Mouse (Mus musculus) liver, embryonic 13.5 days (tissue): ENCODE results near the gene Mcf2l. TPM values are rescaled to one million over a fixed set of nuclear protein-coding genes. Genes with fewer than 3 reads are reported as not detected.

Experiments
- ATAC-seq: fragments of 200-750 bp; cut with Nextera tagmentation; 2 replicates; pipeline ENCODE4 v1.8.0; 2017; ENCODE audit warnings: low read depth, mild to moderate bottlenecking, moderate number of reproducible peaks, moderate library complexity
- DNase-seq: peaks from one replicate; pipeline ENCODE4 v3.0.0; 2022
- H3K27ac ChIP-seq: fragments of 300-500 bp; sonication (generic); 2 replicates; pipeline ENCODE4 v1.5.1; 2015; ENCODE audit warnings: moderate library complexity, mild to moderate bottlenecking, inconsistent platforms
- H3K27me3 ChIP-seq: fragments of 300-500 bp; sonication (generic); 2 replicates; pipeline ENCODE4 v1.6.1; 2015; ENCODE audit warnings: mild to moderate bottlenecking, inconsistent platforms
- H3K36me3 ChIP-seq: fragments of 300-500 bp; sonication (generic); 2 replicates; pipeline ENCODE4 v1.6.1; 2015; ENCODE audit warnings: mild to moderate bottlenecking, inconsistent platforms
- H3K4me1 ChIP-seq: fragments of 300-500 bp; sonication (generic); replicated peaks from 2 replicates; pipeline ENCODE4 v1.6.1; 2015; ENCODE audit warnings: inconsistent platforms
- H3K4me2 ChIP-seq: fragments of 300-500 bp; sonication (generic); 2 replicates; pipeline ENCODE4 v1.6.1; 2015; ENCODE audit warnings: inconsistent platforms, mild to moderate bottlenecking, moderate library complexity
- H3K4me3 ChIP-seq: fragments of 300-500 bp; sonication (generic); replicated peaks from 2 replicates; pipeline ENCODE4 v1.5.1; 2015; ENCODE audit warnings: mild to moderate bottlenecking, inconsistent platforms
- H3K9ac ChIP-seq: fragments of 300-500 bp; sonication (generic); 2 replicates; pipeline ENCODE4 v1.6.1; 2015; ENCODE audit warnings: mild to moderate bottlenecking, inconsistent platforms
- H3K9me3 ChIP-seq: fragments of 300-500 bp; sonication (generic); replicated peaks from 2 replicates; pipeline ENCODE4 v1.6.1; 2016; ENCODE audit warnings: inconsistent platforms
- WGBS: fragments of 180-500 bp; shearing (Covaris S2); methylation state at CpG from one replicate; pipeline ENCODE4 v1.1.7; 2015; ENCODE audit not compliant: insufficient replicate concordance; 5-methylcytosine and 5-hydroxymethylcytosine counted together
- polyA plus RNA-seq: library from polyadenylated mRNA; unstranded; fragments of >200 nt; fragmentation: Nextera tagmentation; extraction: Ambion mirVana; gene quantifications from 2 replicates; pipeline ENCODE4 v1.2.1, GENCODE M21; 2015

Mcf2l gene
- polyA plus RNA-seq, 1 experiment from 2014 or later, result 0.89 TPM

DNA sequence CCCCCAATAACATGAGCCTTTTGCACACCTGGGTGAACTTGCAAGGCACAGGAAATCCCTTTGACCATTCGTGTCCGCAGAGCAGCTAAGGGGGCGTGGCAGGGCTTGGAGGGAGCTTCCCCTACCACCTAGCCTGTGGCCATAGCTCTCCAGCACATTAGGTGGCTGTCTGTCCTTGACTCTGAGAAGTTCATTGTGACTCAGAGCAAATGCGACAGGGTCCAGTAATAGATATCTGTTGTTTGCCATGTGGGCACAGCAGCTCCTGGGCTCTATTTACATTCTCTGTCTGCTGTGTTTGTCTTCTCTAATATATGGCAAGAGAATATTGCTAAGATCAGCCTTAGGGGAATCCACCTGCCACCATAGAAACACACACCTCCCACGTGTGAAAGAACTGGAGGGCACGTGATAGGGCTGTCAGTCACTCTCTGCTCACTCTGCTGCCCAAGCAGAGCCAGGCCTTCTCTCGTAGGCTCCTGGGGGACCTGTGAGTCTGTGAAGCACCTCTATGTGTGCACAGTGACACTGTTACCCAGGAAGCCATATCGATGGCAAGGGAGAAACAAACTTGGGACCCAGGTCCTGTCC is 60.9 kb downstream of the Mcf2l start:
- 48% methylated on average over 8 of the region's 8 CpGs for WGBS
- H3K4me1 ChIP-seq, result peaks cover 3% of the 10 kb centered on the region; the same call in 1 of the 2 replicates
- ATAC-seq, result no peak

DNA sequence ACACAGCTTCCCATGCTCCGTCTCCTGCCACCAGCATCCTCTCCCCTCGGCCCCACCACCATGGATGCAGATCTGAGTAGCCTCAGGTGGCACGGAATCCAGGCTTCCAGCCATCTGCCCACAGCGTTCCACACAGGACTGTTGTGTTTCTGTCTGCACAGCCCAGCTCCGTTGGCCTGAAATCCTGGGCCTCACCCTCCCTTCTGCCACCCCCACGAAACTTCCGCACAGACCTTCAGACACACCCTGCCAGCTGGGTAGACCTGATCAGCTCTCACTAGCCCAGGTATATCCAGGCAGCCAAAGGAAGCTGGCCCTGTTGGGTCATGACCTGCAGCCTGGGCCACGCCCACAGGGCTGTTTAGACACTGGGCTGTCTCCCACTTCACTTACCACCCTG is 66.9 kb downstream of the Mcf2l start:
- Histone ChIP-seq H3K4me1 (no peaks in the 10 kb centered on the region), H3K27me3 (peaks cover 3% of the 10 kb centered on the region; the same call in 1 of the 2 replicates), H3K4me2 (no peak overlapping the region), H3K9ac (no peak overlapping the region), H3K36me3 (no peaks in the 10 kb centered on the region), H3K27ac (no peak overlapping the region), H3K4me3 (no peak overlapping the region), H3K9me3 (no peaks in the 10 kb centered on the region)
- no peak for DNase-seq
- ATAC-seq, result no peak
- WGBS, result 61% methylated on average over 8 of the region's 8 CpGs

More for the DNA sequence above, 60.9 kb downstream of the Mcf2l start:
- H3K36me3 ChIP-seq, result no peaks in the 10 kb centered on the region
- H3K4me3 ChIP-seq, result no peak overlapping the region
- H3K27ac ChIP-seq, result no peak overlapping the region
- peaks cover 6% of the 10 kb centered on the region; the same call in 1 of the 2 replicates for H3K27me3 ChIP-seq
- H3K4me2 ChIP-seq, result no peak overlapping the region
- H3K9ac ChIP-seq, result no peak overlapping the region
- no peaks in the 10 kb centered on the region for H3K9me3 ChIP-seq
- DNase-seq, result no peak

DNA sequence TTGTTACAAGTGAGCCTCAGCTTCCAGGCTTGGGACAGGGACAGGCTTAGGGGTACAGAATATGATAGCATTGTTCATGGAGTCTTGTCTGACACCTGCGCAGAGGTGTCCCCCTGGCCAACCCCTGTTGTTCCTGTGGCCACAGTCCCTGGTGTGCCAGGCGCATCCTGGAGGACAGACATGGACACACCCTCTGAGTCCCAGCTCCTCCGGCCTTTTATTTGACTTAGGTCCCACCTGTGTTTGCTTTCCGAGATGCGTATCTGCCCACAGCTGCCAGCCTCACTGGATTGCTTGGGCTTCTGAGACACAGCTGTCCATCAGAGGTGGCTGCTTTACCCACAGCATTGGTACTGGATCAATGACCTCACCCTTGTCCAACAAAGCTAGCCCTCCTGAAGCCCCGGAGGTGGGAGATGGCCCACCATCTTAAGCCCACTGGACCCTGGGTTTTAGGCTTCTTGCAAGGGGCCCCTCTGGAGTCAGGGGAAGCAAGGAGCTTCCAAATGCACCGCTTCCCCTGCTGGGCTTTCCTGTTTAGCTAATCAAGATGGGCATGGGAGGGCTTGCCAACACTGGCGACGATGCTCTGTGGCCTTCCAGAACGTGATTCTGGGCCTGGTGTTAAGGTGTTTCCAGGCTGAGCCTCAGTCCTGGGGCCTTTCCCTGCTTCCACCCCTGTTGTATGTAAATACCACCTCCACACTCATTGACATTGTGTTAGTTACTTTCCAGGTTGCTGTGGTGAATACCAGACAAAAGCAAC is 67.7 kb downstream of the Mcf2l start:
- Histone ChIP-seq H3K4me1 (no peaks in the 10 kb centered on the region), H3K36me3 (no peaks in the 10 kb centered on the region), H3K27me3 (peaks cover 3% of the 10 kb centered on the region; the same call in 1 of the 2 replicates), H3K9ac (no peak overlapping the region), H3K4me2 (no peak overlapping the region), H3K9me3 (no peaks in the 10 kb centered on the region), H3K27ac (no peak overlapping the region), H3K4me3 (no peak overlapping the region)
- ATAC-seq (no peak), DNase-seq (no peak)
- 58% methylated on average over 10 of the region's 10 CpGs for WGBS

DNA sequence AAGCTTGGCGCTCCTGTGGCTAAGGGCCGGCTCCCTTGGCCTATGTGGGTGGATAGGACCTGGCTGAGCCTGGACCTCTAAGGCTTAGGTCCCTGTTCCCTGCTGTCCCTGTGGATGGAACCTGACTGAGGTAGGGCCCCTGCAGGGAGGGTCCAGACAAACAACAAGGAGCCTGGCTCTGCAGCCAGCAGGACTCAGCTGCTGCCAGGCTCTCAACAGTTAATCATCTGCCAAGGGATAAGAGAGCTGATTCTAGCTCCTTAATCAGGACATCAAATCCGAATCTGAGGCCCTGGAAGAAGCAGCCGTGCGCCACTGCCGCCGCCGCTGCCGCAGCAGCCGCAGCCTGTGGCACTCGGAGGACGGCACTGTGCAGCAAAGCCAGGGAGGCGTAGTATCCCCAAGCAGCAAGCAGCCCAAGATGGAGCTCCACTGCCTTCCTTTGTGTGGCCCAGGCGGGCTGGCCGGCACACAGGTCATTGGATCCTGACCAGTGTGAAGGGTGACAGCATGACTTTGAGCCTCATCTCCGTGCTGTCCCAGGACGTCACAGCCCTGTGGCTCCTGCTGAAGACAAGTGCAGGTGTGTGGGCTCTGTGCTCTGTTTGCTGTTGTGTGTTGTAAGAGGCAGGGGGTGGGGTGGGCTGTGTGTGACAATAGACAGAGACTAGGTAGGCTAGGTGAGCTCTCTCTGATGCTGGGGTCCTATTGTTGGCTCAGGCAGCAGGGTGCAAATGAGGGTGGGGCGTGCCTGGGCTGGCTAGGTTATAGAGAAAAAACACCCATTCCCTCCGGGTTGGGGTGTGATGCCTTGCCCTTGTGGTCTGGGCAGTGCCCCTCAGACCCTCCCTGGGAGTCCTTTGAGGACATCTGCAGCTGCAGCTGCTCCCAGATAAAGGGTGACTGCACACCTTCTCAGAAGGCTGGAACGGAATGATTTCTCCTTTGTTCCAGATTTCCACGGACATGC is 74.3 kb downstream of the Mcf2l start:
- H3K27ac ChIP-seq, result no peak overlapping the region
- ATAC-seq (no peak), DNase-seq (no peak)
- no peaks in the 10 kb centered on the region for H3K9me3 ChIP-seq
- H3K4me1 ChIP-seq, result no peaks in the 10 kb centered on the region
- H3K9ac ChIP-seq, result no peak overlapping the region
- H3K36me3 ChIP-seq, result no peaks in the 10 kb centered on the region
- 0 out of 2 replicates have a peak overlapping the region, but pooled peaks have one; percentile 6 for H3K4me2 ChIP-seq
- H3K4me3 ChIP-seq, result no peak overlapping the region
- 26% methylated on average over 21 of the region's 21 CpGs for WGBS
- H3K27me3 ChIP-seq, result peaks cover 22% of the 10 kb centered on the region

DNA sequence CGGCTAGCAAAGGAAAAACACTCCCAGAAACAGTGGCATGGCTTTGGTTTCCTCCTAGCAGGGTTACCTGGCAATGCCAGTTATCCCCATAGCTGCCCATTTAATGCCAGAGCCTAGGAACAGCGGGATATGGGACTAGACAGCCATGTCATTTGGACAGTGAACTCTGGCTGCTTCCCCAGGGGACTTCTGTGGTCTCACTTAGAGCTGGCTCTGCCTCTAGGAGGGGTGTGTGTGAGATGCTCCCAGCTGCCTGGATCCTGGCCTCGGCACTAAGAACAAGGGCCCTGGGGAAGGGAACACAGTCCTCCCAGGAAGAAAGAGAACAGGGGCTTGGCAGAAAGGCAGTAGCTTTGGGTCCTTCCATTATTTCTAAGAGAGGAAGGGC is 75.0 kb downstream of the Mcf2l start:
- H3K4me1 ChIP-seq, result no peaks in the 10 kb centered on the region
- H3K4me3 ChIP-seq, result no peak overlapping the region
- peaks cover 22% of the 10 kb centered on the region for H3K27me3 ChIP-seq
- H3K27ac ChIP-seq, result no peak overlapping the region
- DNase-seq (no peak), ATAC-seq (no peak)
- H3K36me3 ChIP-seq, result no peaks in the 10 kb centered on the region
- 0 out of 2 replicates have a peak overlapping the region, but pooled peaks have one; percentile 6 for H3K4me2 ChIP-seq
- no peak overlapping the region for H3K9ac ChIP-seq
- 47% methylated on average over 3 of the region's 3 CpGs for WGBS
- no peaks in the 10 kb centered on the region for H3K9me3 ChIP-seq

DNA sequence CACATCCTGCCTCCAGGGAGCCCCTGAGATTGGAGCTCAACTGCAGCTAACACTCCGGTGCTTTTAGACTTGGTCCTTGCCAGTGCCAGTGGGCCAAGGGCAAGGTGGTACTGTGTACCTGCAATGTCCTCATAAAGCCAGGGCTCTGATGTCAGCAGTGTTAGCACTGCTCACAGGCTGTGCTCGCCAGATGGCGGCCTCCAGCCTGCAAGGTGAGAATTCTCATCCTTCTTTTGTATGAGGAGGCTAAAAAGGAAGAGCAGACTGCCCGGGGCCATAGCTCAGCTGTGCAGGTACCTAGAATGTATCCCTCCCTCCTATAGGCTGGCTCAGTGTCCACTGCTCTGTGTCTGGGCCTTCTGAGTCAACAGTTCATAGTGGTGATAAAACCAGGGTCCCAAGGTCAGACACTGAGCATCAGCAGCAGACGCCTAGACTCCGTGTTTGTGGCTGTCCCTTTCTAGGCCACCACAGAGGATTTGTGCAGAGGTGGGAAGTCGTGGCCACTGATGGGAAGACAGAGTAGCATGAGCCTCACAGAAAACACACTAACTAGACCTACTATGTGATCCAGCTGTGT is 77.5 kb downstream of the Mcf2l start:
- no peaks in the 10 kb centered on the region for H3K36me3 ChIP-seq
- no peak overlapping the region for H3K4me2 ChIP-seq
- no peak overlapping the region for H3K4me3 ChIP-seq
- no peak overlapping the region for H3K9ac ChIP-seq
- H3K27ac ChIP-seq, result no peak overlapping the region
- H3K9me3 ChIP-seq, result no peaks in the 10 kb centered on the region
- WGBS, result 48% methylated on average over 7 of the region's 7 CpGs
- ATAC-seq (no peak), DNase-seq (no peak)
- H3K4me1 ChIP-seq, result no peaks in the 10 kb centered on the region
- H3K27me3 ChIP-seq, result peaks cover 22% of the 10 kb centered on the region

DNA sequence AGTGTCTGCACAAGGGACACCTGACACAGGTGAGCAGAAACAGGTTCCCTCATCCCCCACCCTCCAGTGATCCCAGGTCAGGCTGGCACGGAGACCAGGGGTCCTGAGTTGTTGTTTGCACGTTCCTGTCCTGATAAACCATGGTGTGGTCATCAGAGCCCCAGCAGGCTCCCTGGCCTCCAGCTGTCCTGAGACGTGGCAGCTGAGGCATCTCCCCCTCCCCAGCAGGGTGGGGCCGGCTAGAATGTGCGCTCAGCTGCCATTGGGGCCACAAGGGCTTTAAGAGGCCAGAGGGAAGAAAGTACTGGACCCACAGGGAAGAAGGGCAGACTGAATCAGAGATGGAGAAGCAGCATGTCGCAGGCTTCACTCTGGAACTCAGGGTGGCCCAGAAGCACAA is 79.1 kb downstream of the Mcf2l start:
- Histone ChIP-seq H3K4me2 (no peak overlapping the region), H3K4me3 (no peak overlapping the region), H3K27ac (no peak overlapping the region), H3K27me3 (peaks cover 13% of the 10 kb centered on the region), H3K36me3 (no peaks in the 10 kb centered on the region), H3K9me3 (no peaks in the 10 kb centered on the region), H3K9ac (no peak overlapping the region), H3K4me1 (no peaks in the 10 kb centered on the region)
- 49% methylated on average over 6 of the region's 6 CpGs for whole genome bisulfite sequencing
- ATAC-seq (no peak), DNase-seq (no peak)

DNA sequence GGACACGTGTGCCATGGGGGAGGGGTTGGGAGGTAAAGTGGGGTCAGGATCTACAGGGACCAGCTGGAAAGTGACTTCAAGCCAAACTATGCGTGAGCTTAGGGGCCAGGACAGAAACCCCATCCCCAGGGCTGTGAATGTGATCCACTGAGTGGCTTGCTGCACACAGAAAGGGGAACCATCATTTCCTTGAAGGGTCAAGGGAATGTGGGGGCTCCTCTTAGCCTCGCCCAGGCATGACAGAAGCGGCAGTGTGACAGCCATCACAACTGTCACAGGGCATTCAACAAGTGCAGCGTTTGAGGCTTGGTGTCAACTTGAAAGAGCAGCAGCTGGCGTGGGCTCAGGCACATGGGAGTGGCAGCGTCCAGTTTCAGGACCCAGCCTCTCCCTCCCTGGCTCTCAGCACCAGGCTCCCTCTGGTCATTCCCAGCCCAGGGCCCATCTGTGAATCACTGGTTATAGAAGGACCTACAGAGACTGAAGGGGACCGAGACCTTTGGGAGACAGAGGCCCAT is 81.8 kb downstream of the Mcf2l start:
- Histone ChIP-seq H3K4me2 (no peak overlapping the region), H3K9ac (no peak overlapping the region), H3K27me3 (no peaks in the 10 kb centered on the region; the same call in 1 of the 2 replicates), H3K4me3 (no peak overlapping the region), H3K4me1 (no peaks in the 10 kb centered on the region), H3K36me3 (no peaks in the 10 kb centered on the region), H3K27ac (no peak overlapping the region), H3K9me3 (no peaks in the 10 kb centered on the region)
- no peak for ATAC-seq
- no peak for DNase-seq
- WGBS, result 43% methylated on average over 8 of the region's 8 CpGs

DNA sequence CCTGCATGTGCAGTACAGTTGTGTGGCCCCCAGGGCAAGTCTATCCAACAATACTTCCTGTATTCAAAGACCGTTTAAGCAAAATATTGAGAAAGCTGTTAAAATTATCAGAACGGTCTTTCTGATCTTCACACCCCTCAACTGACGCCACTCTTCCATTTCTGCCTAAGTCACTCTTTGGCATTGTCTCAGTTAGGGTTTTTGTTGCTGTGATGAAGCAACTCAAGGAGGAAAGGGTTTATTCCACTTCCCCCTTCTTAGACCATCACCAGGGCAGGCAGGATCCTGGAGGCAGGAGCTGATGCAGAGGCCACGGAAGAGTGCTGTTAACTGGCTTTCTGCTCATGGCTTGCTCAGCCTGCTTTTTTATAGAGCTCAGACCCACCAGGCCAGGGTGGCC is 82.3 kb downstream of the Mcf2l start:
- Histone ChIP-seq H3K9me3 (no peaks in the 10 kb centered on the region), H3K4me1 (no peaks in the 10 kb centered on the region), H3K27me3 (no peaks in the 10 kb centered on the region), H3K36me3 (no peaks in the 10 kb centered on the region), H3K27ac (no peak overlapping the region), H3K4me3 (no peak overlapping the region), H3K4me2 (no peak overlapping the region), H3K9ac (no peak overlapping the region)
- WGBS, result 51% methylated on average over 4 of the region's 4 CpGs
- ATAC-seq, result no peak
- DNase-seq, result no peak

DNA sequence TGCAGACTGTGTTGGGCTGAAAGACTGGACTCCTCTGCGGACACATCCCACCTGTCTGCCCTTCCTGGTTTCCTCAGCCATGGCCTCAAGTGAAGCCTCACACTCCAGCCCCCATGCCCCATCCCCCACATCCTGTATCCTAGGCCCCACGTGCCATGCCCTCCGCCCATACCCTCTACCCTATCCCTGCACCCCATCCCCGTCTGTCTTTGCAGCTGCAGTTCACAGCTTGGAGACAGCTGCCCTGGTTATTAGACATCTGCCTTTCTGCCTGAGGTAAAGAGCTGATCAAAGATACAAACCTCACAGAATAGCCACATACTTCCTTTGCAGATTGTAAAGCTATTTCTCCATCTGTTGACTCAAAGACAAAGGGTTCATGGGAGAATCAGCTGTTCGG is 83.3 kb downstream of the Mcf2l start:
- no peak for DNase-seq
- H3K36me3 ChIP-seq, result no peaks in the 10 kb centered on the region
- H3K9me3 ChIP-seq, result no peaks in the 10 kb centered on the region
- WGBS, result 48% methylated on average over 5 of the region's 5 CpGs
- H3K4me1 ChIP-seq, result no peaks in the 10 kb centered on the region
- H3K9ac ChIP-seq, result no peak overlapping the region
- no peak overlapping the region for H3K4me2 ChIP-seq
- H3K27me3 ChIP-seq, result no peaks in the 10 kb centered on the region
- no peak overlapping the region for H3K4me3 ChIP-seq
- ATAC-seq, result no peak
- H3K27ac ChIP-seq, result no peak overlapping the region

DNA sequence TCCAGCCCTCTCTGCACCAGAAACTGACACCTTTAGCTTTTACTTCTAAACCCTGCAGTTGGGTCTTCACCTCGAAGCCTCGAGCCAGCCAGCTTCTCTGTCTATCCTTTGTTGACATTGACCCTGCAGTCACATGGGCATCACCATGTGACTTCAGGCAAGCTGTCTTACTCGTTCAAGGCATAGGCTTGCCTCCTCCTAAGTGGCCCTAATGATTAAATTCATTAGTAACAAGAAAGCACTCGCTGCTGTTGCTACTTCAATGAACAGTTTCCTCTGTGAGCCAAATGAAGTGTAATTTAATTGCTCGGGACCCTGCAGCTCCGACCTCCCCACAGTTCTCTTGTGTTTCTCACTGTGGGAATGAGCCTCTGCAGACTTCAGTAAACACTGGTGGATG is 83.8 kb downstream of the Mcf2l start:
- WGBS, result 49% methylated on average over 6 of the region's 6 CpGs
- Histone ChIP-seq H3K4me2 (no peak overlapping the region), H3K4me3 (no peak overlapping the region), H3K27ac (no peak overlapping the region), H3K9ac (no peak overlapping the region), H3K9me3 (no peaks in the 10 kb centered on the region), H3K36me3 (no peaks in the 10 kb centered on the region), H3K4me1 (no peaks in the 10 kb centered on the region), H3K27me3 (no peaks in the 10 kb centered on the region)
- ATAC-seq (no peak), DNase-seq (no peak)
